Mouse (Mus musculus) thymus, postnatal 4 days (tissue): ENCODE data around the gene Tmem229b.
A peak's percentile ranks its signal among the peaks of the same experiment; 100 is the strongest.
"Not testable (repeated sequence)": the region's sequence is repeated elsewhere in the genome, so short reads cannot be mapped to it uniquely, and the experiment has no call there.

Experiments used
- DNase-seq: peaks from one replicate; pipeline ENCODE4 v3.0.0; 2021

The Tmem229b gene

GRCm38 (mm10) chr12:78942931-78943330 is 64.5 kb downstream of the Tmem229b start:
- no peak for DNase-seq

GRCm38 (mm10) chr12:78940081-78940480 is 67.3 kb downstream of the Tmem229b start:
- no peak for DNase-seq

- DNase-seq, result no peak
Observed at GRCm38 (mm10) chr12:78939393-78940037, 67.9 kb downstream of the Tmem229b start.

GRCm38 (mm10) chr12:78936494-78936893 is 70.9 kb downstream of the Tmem229b start:
- DNase-seq, result no peak

- DNase-seq, result no peak
Observed at GRCm38 (mm10) chr12:78929900-78930299, 77.5 kb downstream of the Tmem229b start.

GRCm38 (mm10) chr12:78927287-78927686 is 80.1 kb downstream of the Tmem229b start:
- no peak for DNase-seq

- no peak for DNase-seq
Observed at GRCm38 (mm10) chr12:78923539-78924189, 83.8 kb downstream of the Tmem229b start.

- not testable (repeated sequence) for DNase-seq
Observed at GRCm38 (mm10) chr12:78922977-78923376, 84.5 kb downstream of the Tmem229b start.

- DNase-seq, result no peak
Observed at GRCm38 (mm10) chr12:78922058-78922457, 85.4 kb downstream of the Tmem229b start.

GRCm38 (mm10) chr12:78921421-78921820 is 86.0 kb downstream of the Tmem229b start:
- no peak for DNase-seq

- DNase-seq, result peak; percentile 61
Observed at GRCm38 (mm10) chr12:78919079-78919712, 88.2 kb downstream of the Tmem229b start.

GRCm38 (mm10) chr12:78918227-78919078 is 89.0 kb downstream of the Tmem229b start:
- peak; percentile 85 for DNase-seq

GRCm38 (mm10) chr12:78916278-78916677 is 91.1 kb downstream of the Tmem229b start:
- no peak for DNase-seq

GRCm38 (mm10) chr12:78915561-78915960 is 91.9 kb downstream of the Tmem229b start:
- no peak for DNase-seq

- DNase-seq, result no peak
Observed at GRCm38 (mm10) chr12:78914458-78914857, 93.0 kb downstream of the Tmem229b start.
